Mouse (Mus musculus): ENCODE data around the gene Hs3st6. TPM values are rescaled to one million over a fixed set of nuclear protein-coding genes. Genes with fewer than 3 reads are reported as not detected.

The Hs3st6 gene
- polyA plus RNA-seq (2012; rRNA removed; ENCODE audit: low replicate concordance): 20.7 and 49.9 TPM in 2 replicates

DNA sequence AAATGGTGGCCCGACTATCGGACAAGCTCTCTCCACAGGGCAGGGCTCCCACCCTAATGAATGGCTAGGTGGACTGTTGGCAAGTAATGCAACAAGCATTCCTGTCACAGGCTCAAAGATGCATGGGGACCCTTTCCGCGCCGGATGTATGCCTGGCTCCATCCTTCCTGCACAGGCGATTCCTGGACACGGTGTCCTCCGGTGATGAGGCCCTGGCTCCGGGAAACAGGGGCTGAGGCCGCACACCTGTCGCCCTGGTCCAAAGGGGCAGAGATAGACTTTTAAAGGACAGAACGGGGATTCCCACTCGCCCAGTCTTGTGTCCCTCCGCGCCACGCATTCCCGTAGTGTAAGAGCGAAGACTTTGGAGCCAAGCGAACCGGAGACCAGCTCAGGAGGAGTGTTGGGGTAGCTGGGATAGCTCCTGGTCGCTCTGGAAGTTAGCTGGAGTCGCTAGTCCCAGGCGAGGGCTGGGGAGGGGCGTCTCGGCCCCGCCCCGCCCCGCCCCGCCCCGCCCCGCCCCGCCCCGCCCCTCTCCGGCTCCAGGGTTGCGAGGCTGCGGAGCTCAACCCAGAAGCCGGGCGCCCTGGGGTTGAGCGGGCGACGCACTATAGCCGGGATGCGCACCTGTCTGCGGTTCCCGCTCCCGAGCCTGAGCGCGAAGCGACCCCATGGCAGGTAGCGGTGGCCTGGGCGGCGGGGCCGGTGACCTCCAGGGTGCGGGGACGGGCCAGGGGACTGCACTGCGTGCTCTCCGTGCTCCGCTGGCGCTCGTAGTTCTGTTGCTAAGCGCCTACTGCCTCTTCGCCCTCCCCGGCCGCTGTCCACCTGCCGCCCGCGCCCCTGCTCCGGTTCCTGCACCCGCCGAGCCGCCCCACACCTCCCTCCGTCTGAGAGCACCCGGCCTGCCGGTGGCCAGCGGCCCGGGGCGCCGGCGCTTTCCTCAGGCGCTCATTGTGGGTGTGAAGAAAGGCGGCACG is at the start of gene Hs3st6:
Gene Hs3st6, plus strand, starts transcription at position 574 of the 980 bp plus-strand sequence.

GRCm38 (mm10) chr17:24706982-24707800 is 45.6 kb upstream of the Hs3st6 start, which contains the start of gene Tbl3:
Tbl3 (minus strand) TSS chr17:24707660.

DNA sequence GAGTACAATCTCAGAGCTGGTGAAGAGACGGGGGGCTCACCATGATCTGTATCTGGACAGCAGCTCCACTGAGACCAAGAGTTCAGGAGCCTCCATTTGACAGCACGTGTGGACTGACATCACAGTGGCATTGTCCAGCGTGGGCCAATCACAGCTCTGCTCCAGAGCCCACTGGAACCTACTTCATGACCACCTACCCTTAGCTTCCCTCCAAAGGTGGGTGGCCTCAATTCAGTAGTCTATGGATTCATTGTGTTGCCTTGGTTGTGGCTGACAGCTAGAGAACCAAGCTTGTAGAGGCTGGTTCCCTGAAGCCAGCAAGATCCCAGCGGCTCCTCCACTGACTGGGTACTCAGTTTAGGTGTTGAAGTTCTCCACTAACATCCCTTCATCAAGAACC is 34.8 kb upstream of the Hs3st6 start, which contains the start of the genes Rnf151 and Rps2:
Gene Rnf151, minus strand, starts transcription at position 121 of the 400 bp plus-strand sequence.
Gene Rps2, plus strand, starts transcription at position 174 of the 400 bp plus-strand sequence.

DNA sequence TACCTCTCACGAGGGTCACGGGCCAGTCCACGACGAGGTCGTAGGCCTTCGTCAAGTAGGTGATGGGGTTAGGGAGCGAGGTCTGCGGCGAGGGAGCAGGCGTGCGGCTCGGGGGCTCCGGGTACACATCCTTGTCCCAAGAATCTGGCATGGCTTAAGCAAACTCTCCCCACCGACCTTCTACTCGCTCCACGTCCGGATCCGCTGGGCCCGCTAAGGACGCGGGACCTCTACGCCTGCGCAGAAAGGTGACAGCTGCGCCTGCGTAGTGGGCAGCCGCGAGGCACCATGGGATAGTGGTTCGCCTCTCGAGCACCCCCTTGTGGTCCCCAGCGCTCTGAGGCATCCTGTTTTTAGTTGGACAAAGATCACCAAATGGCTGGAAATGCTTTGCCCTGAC is 28.6 kb upstream of the Hs3st6 start, which contains the start of gene Ndufb10:
Gene Ndufb10, minus strand, starts transcription at position 295 of the 400 bp plus-strand sequence.

GRCm38 (mm10) chr17:24727618-24728017 is 25.2 kb upstream of the Hs3st6 start, which contains the start of gene Rpl3l:
Rpl3l (plus strand) TSS chr17:24727820.

DNA sequence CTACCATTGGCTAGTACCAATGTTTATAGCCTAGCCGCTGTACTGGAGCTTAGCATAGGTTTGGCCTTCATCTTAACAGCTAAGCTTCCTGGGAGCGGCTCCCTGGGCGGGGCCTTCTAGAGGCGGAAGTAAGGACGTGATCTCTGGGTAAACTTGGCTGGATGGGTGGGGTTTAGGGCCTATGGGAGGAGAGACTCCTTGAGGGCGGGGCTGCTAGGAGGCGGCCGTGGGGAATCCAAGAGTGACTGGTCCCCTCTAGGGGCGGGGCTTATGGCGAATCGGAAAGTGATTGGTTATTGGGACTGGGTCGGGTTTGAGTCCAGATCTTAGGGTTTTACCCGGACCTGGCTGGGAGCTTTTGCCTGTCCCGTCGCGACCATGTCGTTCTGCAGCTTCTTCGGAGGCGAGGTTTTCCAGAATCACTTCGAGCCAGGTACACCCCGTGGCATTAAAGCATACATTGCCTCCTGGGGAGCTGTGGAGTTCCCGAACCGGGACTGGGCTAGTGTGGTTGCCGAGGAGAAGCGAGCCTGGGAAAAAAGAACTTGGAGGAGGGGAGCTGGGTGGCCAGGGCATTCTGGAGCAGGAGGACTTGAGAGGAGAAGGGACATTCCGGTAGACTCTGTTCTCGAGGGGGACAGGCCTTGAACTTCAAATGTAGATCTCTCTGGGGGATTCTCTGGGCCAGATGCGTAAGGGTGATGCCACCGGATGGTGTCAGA is 16.3 kb upstream of the Hs3st6 start, which contains the start of gene Msrb1:
Gene Msrb1, plus strand, starts transcription at position 313 of the 722 bp plus-strand sequence.

GRCm38 (mm10) chr17:24803952-24804951 is 51.5 kb downstream of the Hs3st6 start, which contains the start of gene Meiob:
Meiob (plus strand) TSS chr17:24804289.

Other genes with a start within 250 kb of the Hs3st6 start
- gene Traf7, start 225.1 kb upstream of the Hs3st6 start, polyA plus RNA-seq (2012; rRNA removed; ENCODE audit: low replicate concordance): 207 and 225 TPM in 2 replicates
- gene Rab26, start 218.8 kb upstream of the Hs3st6 start, polyA plus RNA-seq (2012; rRNA removed; ENCODE audit: low replicate concordance): 1.3 and 1.8 TPM in 2 replicates
- 78.7 and 102 TPM in 2 replicates for gene Pkd1, start 203.2 kb upstream of the Hs3st6 start, polyA plus RNA-seq (2012; rRNA removed; ENCODE audit: low replicate concordance)
- 176 and 242 TPM in 2 replicates for gene Tsc2, start 120.4 kb upstream of the Hs3st6 start, polyA plus RNA-seq (2012; rRNA removed; ENCODE audit: low replicate concordance)
- gene Nthl1, start 120.3 kb upstream of the Hs3st6 start, polyA plus RNA-seq (2012; rRNA removed; ENCODE audit: low replicate concordance): 11.9 and 14.0 TPM in 2 replicates
- 101 and 134 TPM in 2 replicates for gene Slc9a3r2, start 102.7 kb upstream of the Hs3st6 start, polyA plus RNA-seq (2012; rRNA removed; ENCODE audit: low replicate concordance)
- gene Npw, start 94.5 kb upstream of the Hs3st6 start, polyA plus RNA-seq (2012; rRNA removed; ENCODE audit: low replicate concordance): 1.4 TPM in 2 replicates
- 81.2 and 105 TPM in 2 replicates for gene Zfp598, start 83.3 kb upstream of the Hs3st6 start, polyA plus RNA-seq (2012; rRNA removed; ENCODE audit: low replicate concordance)
- 0.53 and 0.68 TPM in 2 replicates for gene Syngr3, start 63.0 kb upstream of the Hs3st6 start, polyA plus RNA-seq (2012; rRNA removed; ENCODE audit: low replicate concordance)
- 19.5 and 47.8 TPM in 2 replicates for gene Gfer, start 56.8 kb upstream of the Hs3st6 start, polyA plus RNA-seq (2012; rRNA removed; ENCODE audit: low replicate concordance)
- 15.3 and 20.5 TPM in 2 replicates for gene Noxo1, start 56.8 kb upstream of the Hs3st6 start, polyA plus RNA-seq (2012; rRNA removed; ENCODE audit: low replicate concordance)
- 68.7 and 69.0 TPM in 2 replicates for gene Tbl3, start 45.3 kb upstream of the Hs3st6 start, polyA plus RNA-seq (2012; rRNA removed; ENCODE audit: low replicate concordance)
- gene Rnf151, start 34.9 kb upstream of the Hs3st6 start, polyA plus RNA-seq (2012; rRNA removed; ENCODE audit: low replicate concordance): 0.29 and 0.32 TPM in 2 replicates
- 3,623 and 3,713 TPM in 2 replicates for gene Rps2, start 34.9 kb upstream of the Hs3st6 start, polyA plus RNA-seq (2012; rRNA removed; ENCODE audit: low replicate concordance)
- 314 and 333 TPM in 2 replicates for gene Ndufb10, start 28.5 kb upstream of the Hs3st6 start, polyA plus RNA-seq (2012; rRNA removed; ENCODE audit: low replicate concordance)
- gene Rpl3l, start 25.2 kb upstream of the Hs3st6 start, polyA plus RNA-seq (2012; rRNA removed; ENCODE audit: low replicate concordance): 0.10 and 83.4 TPM in 2 replicates
- 103 and 146 TPM in 2 replicates for gene Msrb1, start 16.3 kb upstream of the Hs3st6 start, polyA plus RNA-seq (2012; rRNA removed; ENCODE audit: low replicate concordance)
- 0.16 TPM in 1 of 2 replicates, not detected in the other for gene Meiob, start 51.3 kb downstream of the Hs3st6 start, polyA plus RNA-seq (2012; rRNA removed; ENCODE audit: low replicate concordance)
- 160 and 221 TPM in 2 replicates for gene Hagh, start 87.2 kb downstream of the Hs3st6 start, polyA plus RNA-seq (2012; rRNA removed; ENCODE audit: low replicate concordance)
- 13.5 and 15.0 TPM in 2 replicates for gene Fahd1, start 97.4 kb downstream of the Hs3st6 start, polyA plus RNA-seq (2012; rRNA removed; ENCODE audit: low replicate concordance)
- 66.4 and 103 TPM in 2 replicates for gene Igfals, start 113.0 kb downstream of the Hs3st6 start, polyA plus RNA-seq (2012; rRNA removed; ENCODE audit: low replicate concordance)
- 35.0 and 44.2 TPM in 2 replicates for gene Nubp2, start 133.4 kb downstream of the Hs3st6 start, polyA plus RNA-seq (2012; rRNA removed; ENCODE audit: low replicate concordance)
- gene Spsb3, start 133.7 kb downstream of the Hs3st6 start, polyA plus RNA-seq (2012; rRNA removed; ENCODE audit: low replicate concordance): 84.0 and 161 TPM in 2 replicates
- 35.4 and 48.3 TPM in 2 replicates for gene Eme2, start 142.1 kb downstream of the Hs3st6 start, polyA plus RNA-seq (2012; rRNA removed; ENCODE audit: low replicate concordance)
- 108 and 263 TPM in 2 replicates for gene Mrps34, start 142.1 kb downstream of the Hs3st6 start, polyA plus RNA-seq (2012; rRNA removed; ENCODE audit: low replicate concordance)
- gene Nme3, start 143.5 kb downstream of the Hs3st6 start, polyA plus RNA-seq (2012; rRNA removed; ENCODE audit: low replicate concordance): 50.7 and 54.5 TPM in 2 replicates
- gene Mapk8ip3, start 184.0 kb downstream of the Hs3st6 start, polyA plus RNA-seq (2012; rRNA removed; ENCODE audit: low replicate concordance): 128 and 130 TPM in 2 replicates
- 5.4 and 11.3 TPM in 2 replicates for gene Jpt2, start 207.7 kb downstream of the Hs3st6 start, polyA plus RNA-seq (2012; rRNA removed; ENCODE audit: low replicate concordance)

All from mammary gland, adult 2 months (tissue).